Mouse (Mus musculus) megakaryocyte, embryonic 14.5 days (primary cell): ENCODE data around the gene Phf21a. TPM values are rescaled to one million over a fixed set of nuclear protein-coding genes. Genes with fewer than 3 reads are reported as not detected.

ENCODE experiments used
- H3K27me3 ChIP-seq: replicated peaks from 2 replicates; pipeline ENCODE3; 2012; ENCODE audit warnings: inconsistent platforms
- H3K36me3 ChIP-seq: replicated peaks from 2 replicates; pipeline ENCODE3; 2012; ENCODE audit warnings: low read length, inconsistent platforms, mixed read lengths
- H3K4me1 ChIP-seq: 2 replicates; pipeline ENCODE4 v1.6.1; 2012; ENCODE audit warnings: inconsistent platforms
- H3K4me3 ChIP-seq: replicated peaks from 2 replicates; pipeline ENCODE3; 2012; ENCODE audit warnings: moderate library complexity, mild to moderate bottlenecking, inconsistent platforms
- H3K9me3 ChIP-seq: 2 replicates; pipeline ENCODE4 v1.6.1; 2012; ENCODE audit warnings: inconsistent platforms
- FLI1 ChIP-seq: IDR thresholded peaks from 2 replicates; pipeline ENCODE4 v1.6.1; 2012; ENCODE audit warnings: low read length, inconsistent platforms, mixed read lengths
- GATA1 ChIP-seq: IDR thresholded peaks from 3 replicates; pipeline ENCODE4 v1.6.1; 2012; ENCODE audit warnings: mixed read lengths, low read length, inconsistent platforms, borderline replicate concordance
- polyA plus RNA-seq: library from polyadenylated mRNA; stranded (reverse); fragments of >175 nt; gene quantifications from 2 replicates; pipeline ENCODE4 v1.2.3, GENCODE M21; 2012; ENCODE audit warnings: low replicate concordance; ENCODE audit not compliant: insufficient read depth

Phf21a gene
- polyA plus RNA-seq, 1 experiment, result 19.0 TPM

GRCm38 (mm10) chr2:92331410-92331809 lies 238.5 kb downstream of the Phf21a start:
- no peaks in the 10 kb centered on the region for H3K27me3 ChIP-seq
- H3K9me3 ChIP-seq, result no peaks in the 10 kb centered on the region
- no peak for TF ChIP-seq FLI1
- no peak for TF ChIP-seq GATA1
- H3K4me3 ChIP-seq, result no peak overlapping the region
- peaks cover 91% of the 10 kb centered on the region for H3K36me3 ChIP-seq
- peaks cover 16% of the 10 kb centered on the region for H3K4me1 ChIP-seq

- TF ChIP-seq GATA1 (no peak), FLI1 (no peak)
- H3K4me1 ChIP-seq, result peaks cover 20% of the 10 kb centered on the region
- no peak overlapping the region for H3K4me3 ChIP-seq
- H3K9me3 ChIP-seq, result no peaks in the 10 kb centered on the region
- H3K27me3 ChIP-seq, result no peaks in the 10 kb centered on the region
- peaks cover 89% of the 10 kb centered on the region for H3K36me3 ChIP-seq
Measured at GRCm38 (mm10) chr2:92331871-92332270, 239.0 kb downstream of the Phf21a start.

GRCm38 (mm10) chr2:92342418-92342817 lies 249.5 kb downstream of the Phf21a start:
- TF ChIP-seq FLI1 (no peak), GATA1 (no peak)
- H3K4me1 ChIP-seq, result peaks cover 42% of the 10 kb centered on the region
- H3K27me3 ChIP-seq, result no peaks in the 10 kb centered on the region
- no peaks in the 10 kb centered on the region for H3K9me3 ChIP-seq
- peaks cover 86% of the 10 kb centered on the region for H3K36me3 ChIP-seq
- H3K4me3 ChIP-seq, result no peak overlapping the region

- H3K9me3 ChIP-seq, result no peaks in the 10 kb centered on the region
- no peaks in the 10 kb centered on the region for H3K27me3 ChIP-seq
- peaks cover 46% of the 10 kb centered on the region for H3K4me1 ChIP-seq
- H3K4me3 ChIP-seq, result no peak overlapping the region
- TF ChIP-seq FLI1, result no peak
- TF ChIP-seq GATA1, result no peak
- H3K36me3 ChIP-seq, result peaks cover 89% of the 10 kb centered on the region
Measured at GRCm38 (mm10) chr2:92347191-92347590, 254.3 kb downstream of the Phf21a start.

- Histone ChIP-seq H3K9me3 (no peaks in the 10 kb centered on the region), H3K4me3 (no peak overlapping the region), H3K27me3 (no peaks in the 10 kb centered on the region), H3K36me3 (peaks cover 94% of the 10 kb centered on the region), H3K4me1 (peaks cover 47% of the 10 kb centered on the region)
- TF ChIP-seq GATA1 (no peak), FLI1 (no peak)
Measured at GRCm38 (mm10) chr2:92349589-92350425, 256.9 kb downstream of the Phf21a start.

GRCm38 (mm10) chr2:92350686-92351085 lies 257.8 kb downstream of the Phf21a start:
- Histone ChIP-seq H3K4me3 (no peak overlapping the region), H3K27me3 (no peaks in the 10 kb centered on the region), H3K36me3 (peaks cover 95% of the 10 kb centered on the region), H3K4me1 (peaks cover 45% of the 10 kb centered on the region), H3K9me3 (no peaks in the 10 kb centered on the region)
- no peak for TF ChIP-seq FLI1
- TF ChIP-seq GATA1, result no peak

GRCm38 (mm10) chr2:92353402-92353801 lies 260.5 kb downstream of the Phf21a start:
- TF ChIP-seq FLI1, result no peak
- no peak for TF ChIP-seq GATA1
- no peaks in the 10 kb centered on the region for H3K9me3 ChIP-seq
- no peak overlapping the region for H3K4me3 ChIP-seq
- H3K36me3 ChIP-seq, result peaks cover 100% of the 10 kb centered on the region
- peaks cover 45% of the 10 kb centered on the region for H3K4me1 ChIP-seq
- no peaks in the 10 kb centered on the region for H3K27me3 ChIP-seq

- no peak for TF ChIP-seq GATA1
- no peak for TF ChIP-seq FLI1
- H3K9me3 ChIP-seq, result no peaks in the 10 kb centered on the region
- no peaks in the 10 kb centered on the region for H3K27me3 ChIP-seq
- no peak overlapping the region for H3K4me3 ChIP-seq
- H3K4me1 ChIP-seq, result peaks cover 45% of the 10 kb centered on the region
- H3K36me3 ChIP-seq, result peaks cover 100% of the 10 kb centered on the region
Measured at GRCm38 (mm10) chr2:92354224-92354623, 261.3 kb downstream of the Phf21a start.

GRCm38 (mm10) chr2:92359301-92359700 lies 266.4 kb downstream of the Phf21a start:
- Histone ChIP-seq H3K9me3 (no peaks in the 10 kb centered on the region), H3K27me3 (no peaks in the 10 kb centered on the region), H3K36me3 (peaks cover 99% of the 10 kb centered on the region), H3K4me1 (peaks cover 1% of the 10 kb centered on the region), H3K4me3 (no peak overlapping the region)
- TF ChIP-seq GATA1, result no peak
- TF ChIP-seq FLI1, result no peak

GRCm38 (mm10) chr2:92360186-92360823 lies 267.4 kb downstream of the Phf21a start:
- peaks cover 92% of the 10 kb centered on the region for H3K36me3 ChIP-seq
- no peaks in the 10 kb centered on the region; the same call in 1 of the 2 replicates for H3K4me1 ChIP-seq
- H3K4me3 ChIP-seq, result no peak overlapping the region
- no peak for TF ChIP-seq FLI1
- no peak for TF ChIP-seq GATA1
- H3K27me3 ChIP-seq, result no peaks in the 10 kb centered on the region
- H3K9me3 ChIP-seq, result no peaks in the 10 kb centered on the region
